Mouse (Mus musculus) small intestine, adult 2 months (tissue): ENCODE measurements around the gene Mgat4c.

Experiments
- CTCF ChIP-seq: fragments of 200-500 bp; IDR thresholded peaks from 2 replicates; pipeline ENCODE4 v1.5.1; 2012; ENCODE audit warnings: low read depth, mild to moderate bottlenecking, control low read depth, inconsistent platforms, low read length, moderate library complexity, mixed read lengths; ENCODE audit not compliant: insufficient replicate concordance, insufficient read length; ENCODE audit errors: extremely low read depth
- POLR2A ChIP-seq: fragments of 200-500 bp; IDR thresholded peaks from 2 replicates; pipeline ENCODE4 v1.6.1; 2012; ENCODE audit warnings: low read depth, mild to moderate bottlenecking, control low read depth, inconsistent platforms, low read length, moderate library complexity

DNA sequence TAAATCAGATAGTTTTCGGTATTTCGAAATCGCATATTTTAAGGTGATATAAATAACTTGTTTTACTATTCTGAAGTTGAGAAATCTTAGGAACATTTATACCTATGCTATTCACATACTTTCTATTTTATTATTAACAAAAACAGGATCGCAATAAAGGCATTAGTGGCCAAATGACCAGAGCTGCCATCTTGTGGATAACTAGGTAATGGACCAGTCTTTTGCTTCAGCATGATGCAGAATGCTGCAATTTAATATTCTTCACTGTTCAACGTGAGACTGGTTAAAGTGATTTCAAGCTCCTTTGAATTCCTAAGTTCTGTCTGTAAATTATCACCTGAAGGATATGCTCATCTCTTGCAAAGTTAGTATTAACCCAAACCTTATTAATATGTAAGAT lies 473.6 kb downstream of the Mgat4c start:
- TF ChIP-seq POLR2A (no peak), CTCF (no peak)
